Mouse (Mus musculus) layer of hippocampus, adult 11-12 months (tissue): ENCODE results near the gene Olfr619.

Experiments
- DNase-seq: peaks from one replicate; pipeline ENCODE4 v3.0.0; 2022; ENCODE audit warnings: low spot score

Gene Olfr619

GRCm38 (mm10) chr7:103600275-103600674, at the start of gene Olfr619:
Gene Olfr619 (plus strand): TSS chr7:103600575.
- DNase-seq: no peak

- DNase-seq: no peak
Observed at GRCm38 (mm10) chr7:103555779-103556178, 44.6 kb upstream of the Olfr619 start, which contains the start of gene Olfr615. Gene Olfr615 (plus strand): TSS chr7:103556079.

DNA sequence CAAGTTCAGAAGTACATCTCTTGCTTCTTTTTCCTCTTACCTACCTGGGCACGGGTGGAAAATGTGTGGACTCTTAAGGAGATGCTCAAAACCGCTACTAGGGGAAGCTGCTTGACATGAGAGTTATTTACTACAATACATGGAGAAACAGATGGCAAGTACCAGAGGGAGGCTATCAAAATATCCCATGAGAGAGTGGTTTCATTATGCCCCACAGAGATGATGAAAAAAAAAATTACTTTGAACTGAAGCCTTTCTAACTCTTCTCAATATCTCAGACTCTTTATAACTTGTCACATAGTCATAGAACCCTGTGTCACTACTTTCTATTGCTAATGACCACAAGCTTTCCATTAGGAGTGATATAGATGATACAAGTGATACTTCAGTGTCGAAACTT, 31.3 kb upstream of the Olfr619 start, which contains the start of gene Olfr616:
Gene Olfr616, minus strand, starts transcription at position 101 of the 400 bp plus-strand sequence.
- DNase-seq: no peak

DNA sequence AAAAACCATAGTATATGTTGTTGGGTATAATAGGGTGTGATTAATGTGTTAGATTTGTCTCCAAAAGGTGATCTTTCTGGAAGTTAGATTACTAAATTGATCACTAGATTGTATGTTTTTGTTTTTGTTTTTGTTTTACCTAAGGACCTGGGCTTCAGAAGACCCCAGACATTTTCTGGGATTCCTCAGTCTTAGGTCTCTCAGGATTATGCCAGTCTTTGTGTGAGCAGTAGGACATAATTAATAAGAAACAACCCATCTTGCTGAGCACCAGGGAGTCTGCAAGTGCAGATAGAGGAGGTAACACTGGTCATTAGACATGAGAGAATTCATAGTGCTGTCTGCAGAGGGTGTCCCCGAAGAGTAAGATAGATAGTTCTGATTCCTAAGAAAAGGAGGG, 27.6 kb upstream of the Olfr619 start, which contains the start of gene Olfr617:
Gene Olfr617, plus strand, starts transcription at position 301 of the 400 bp plus-strand sequence.
- DNase-seq: no peak

DNA sequence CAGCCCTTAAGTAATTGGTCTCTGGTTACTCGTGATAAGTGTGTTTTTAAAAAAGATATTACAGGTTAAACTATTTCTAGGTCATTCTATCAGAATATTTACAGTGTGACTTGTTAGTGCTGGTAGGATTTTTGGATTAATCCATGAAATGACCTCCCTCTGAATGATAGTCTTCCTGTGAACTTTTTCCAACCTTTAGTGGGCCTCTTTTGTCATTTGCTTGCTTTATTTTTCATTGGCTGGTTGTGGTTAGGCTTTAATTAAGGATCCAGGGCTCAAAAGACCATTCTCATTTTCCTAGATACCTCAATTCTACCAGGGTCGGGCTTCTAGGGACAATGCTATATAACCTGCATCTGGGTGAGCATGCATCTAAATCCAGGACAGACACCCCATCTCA, 10.6 kb upstream of the Olfr619 start, which contains the start of gene Olfr618:
Gene Olfr618, plus strand, starts transcription at position 301 of the 400 bp plus-strand sequence.
- DNase-seq: no peak

GRCm38 (mm10) chr7:103607425-103607824, 7.0 kb downstream of the Olfr619 start:
- no peak for DNase-seq

DNA sequence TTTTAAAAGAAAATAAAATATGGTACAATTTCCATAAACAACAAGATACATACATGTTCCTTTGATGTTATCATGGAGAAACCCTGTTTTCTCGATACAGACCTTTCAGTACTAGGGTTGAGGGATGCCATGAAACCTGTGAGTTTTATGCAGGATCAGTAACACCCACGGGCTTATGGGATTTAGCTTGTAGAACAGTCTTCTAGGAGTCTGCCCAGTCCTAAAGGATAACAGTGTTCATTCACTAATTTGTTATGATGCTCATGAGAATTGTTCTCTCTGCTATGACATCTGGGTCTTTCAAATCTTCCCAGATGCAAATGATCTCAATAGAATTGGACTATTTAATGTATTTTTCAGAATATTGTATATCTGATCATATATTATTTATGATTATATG, 12.1 kb downstream of the Olfr619 start, which contains the start of gene Olfr620:
Gene Olfr620, minus strand, starts transcription at position 101 of the 400 bp plus-strand sequence.
- DNase-seq: no peak

GRCm38 (mm10) chr7:103636795-103637194, 36.4 kb downstream of the Olfr619 start:
- no peak for DNase-seq

GRCm38 (mm10) chr7:103642602-103643001, 42.2 kb downstream of the Olfr619 start, which contains the start of gene Olfr622:
Gene Olfr622 (minus strand): TSS chr7:103642702.
- no peak for DNase-seq

DNA sequence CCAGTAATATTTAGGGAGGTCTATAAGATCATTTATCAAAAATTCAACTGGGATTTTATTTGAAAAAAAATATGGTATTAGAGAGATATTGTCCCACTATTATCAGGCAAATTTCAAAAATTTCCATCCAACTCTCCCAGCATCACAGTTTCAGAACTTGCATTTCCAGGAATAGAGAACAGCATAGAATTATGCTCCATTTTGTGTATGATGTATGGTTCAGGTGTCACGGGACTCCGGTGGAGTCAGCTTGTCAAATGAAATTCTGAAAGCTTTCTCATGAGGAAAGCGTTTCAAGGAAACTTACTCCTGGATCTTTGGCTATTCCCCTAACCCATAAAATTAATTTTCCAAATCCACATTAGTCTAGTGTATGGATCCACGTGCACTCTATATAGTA, 43.7 kb downstream of the Olfr619 start:
- DNase-seq: no peak
